Mouse (Mus musculus) MEL (cell line): ENCODE results near the gene Rhox2g.
"Not testable (repeated sequence)": the region's sequence is repeated elsewhere in the genome, so short reads cannot be mapped to it uniquely, and the experiment has no call there.

ENCODE experiments used
- CTCF ChIP-seq, 3 experiments: IDR thresholded peaks in 2 of 3; conservative IDR thresholded peaks in 1 of 3; 2 replicates each; pipeline ENCODE4 v1.5.1; 2011 to 2012; ENCODE audit warnings: low read length in 3 of 3, low read depth in 2 of 3, mild to moderate bottlenecking in 2 of 3, improper control_type of control experiment in 1 of 3, inconsistent platforms in 1 of 3, mixed read lengths in 1 of 3, moderate library complexity in 1 of 3; ENCODE audit not compliant: control insufficient read depth in 1 of 3, insufficient read depth in 1 of 3, poor library complexity in 1 of 3, severe bottlenecking in 1 of 3
- E2F4 ChIP-seq: IDR thresholded peaks from 2 replicates; pipeline ENCODE4 v1.6.1; 2011; ENCODE audit warnings: low read depth, low read length, improper control_type of control experiment, borderline replicate concordance
- EP300 ChIP-seq, 2 experiments: IDR thresholded peaks; 2 replicates each; pipeline ENCODE4 v1.6.1; 2011; ENCODE audit warnings: improper control_type of control experiment in 2 of 2, low read length in 2 of 2, low read depth in 1 of 2, mild to moderate bottlenecking in 1 of 2
- ETS1 ChIP-seq: IDR thresholded peaks from 2 replicates; pipeline ENCODE4 v1.6.1; 2012; ENCODE audit warnings: low read depth, mild to moderate bottlenecking, inconsistent platforms, low read length, improper control_type of control experiment, moderate library complexity
- KAT2A ChIP-seq: conservative IDR thresholded peaks from 2 replicates; pipeline ENCODE4 v1.6.1; 2012; ENCODE audit warnings: low read depth, low read length, improper control_type of control experiment, inconsistent platforms
- MAX ChIP-seq: IDR thresholded peaks from 2 replicates; pipeline ENCODE4 v1.6.1; 2011; ENCODE audit warnings: low read length, improper control_type of control experiment
- MXI1 ChIP-seq: IDR thresholded peaks from 2 replicates; pipeline ENCODE4 v1.6.1; 2011; ENCODE audit warnings: mild to moderate bottlenecking, low read depth, low read length, improper control_type of control experiment
- POLR2A ChIP-seq, 2 experiments: IDR thresholded peaks; 2 replicates each; pipeline ENCODE4 v1.6.1; 2011 to 2012; ENCODE audit warnings: low read length in 2 of 2, mild to moderate bottlenecking in 2 of 2, control low read depth in 1 of 2, improper control_type of control experiment in 1 of 2, low read depth in 1 of 2, moderate library complexity in 1 of 2; ENCODE audit not compliant: control insufficient read depth in 1 of 2, insufficient read depth in 1 of 2, poor library complexity in 1 of 2
- SIN3A ChIP-seq: IDR thresholded peaks from 2 replicates; pipeline ENCODE4 v1.6.1; 2012; ENCODE audit warnings: low read length, improper control_type of control experiment, inconsistent platforms
- TAL1 ChIP-seq: IDR thresholded peaks from 2 replicates; pipeline ENCODE4 v1.6.1; 2012; ENCODE audit warnings: mild to moderate bottlenecking, inconsistent platforms, low read length, moderate library complexity, mixed read lengths
- TCF12 ChIP-seq: IDR thresholded peaks from 2 replicates; pipeline ENCODE4 v1.6.1; 2014; ENCODE audit warnings: low read depth, mild to moderate bottlenecking, inconsistent platforms, low read length, improper control_type of control experiment, moderate library complexity
- ZKSCAN1 ChIP-seq: IDR thresholded peaks from 2 replicates; pipeline ENCODE4 v1.6.1; 2012; ENCODE audit warnings: low read depth, mild to moderate bottlenecking, inconsistent platforms, low read length, improper control_type of control experiment, moderate library complexity

GRCm38 (mm10) chrX:37668664-37669063 lies 25.4 kb upstream of the Rhox2g start, which contains the start of gene Rhox3h:
- not testable (repeated sequence) for TF ChIP-seq TCF12; TAL1; SIN3A; E2F4; POLR2A (IDR thresholded peaks at IDR 0.05; ENCODE audit: control insufficient read depth in 1 of 2, insufficient read depth in 1 of 2, low read depth in 1 of 2, low read length in 2 of 2, poor library complexity in 1 of 2); ZKSCAN1; MAX; MXI1; EP300 (IDR thresholded peaks at IDR 0.05; ENCODE audit: low read depth in 1 of 2, low read length in 2 of 2); ETS1; CTCF (IDR thresholded peaks at IDR 0.05 in 2 of 3, conservative IDR thresholded peaks at IDR 0.05 in 1 of 3; ENCODE audit: control insufficient read depth in 1 of 3, insufficient read depth in 1 of 3, low read depth in 2 of 3, low read length in 3 of 3, poor library complexity in 1 of 3, severe bottlenecking in 1 of 3); KAT2A
